Mouse (Mus musculus) forebrain, embryonic 14.5 days (tissue): ENCODE measurements around the gene Tmem178b. TPM values are rescaled to one million over a fixed set of nuclear protein-coding genes. Genes with fewer than 3 reads are reported as not detected.

Source experiments
- ATAC-seq: fragments of 200-750 bp; cut with Nextera tagmentation; 2 replicates; pipeline ENCODE4 v1.8.0; 2017; ENCODE audit warnings: mild to moderate bottlenecking, moderate library complexity
- DNase-seq: peaks from one replicate; pipeline ENCODE4 v3.0.0-alpha.2; 2015; ENCODE audit warnings: low spot score
- H3K27ac ChIP-seq: fragments of 300-500 bp; sonication (generic); 2 replicates; pipeline ENCODE4 v1.5.1; 2014; ENCODE audit warnings: low read depth, mild to moderate bottlenecking, control low read depth, low read length, moderate library complexity
- H3K27me3 ChIP-seq: fragments of 300-500 bp; sonication (generic); replicated peaks from 2 replicates; pipeline ENCODE4 v1.6.1; 2014; ENCODE audit warnings: low read length, control low read depth, mixed read lengths; ENCODE audit not compliant: control insufficient read depth, insufficient read depth
- H3K36me3 ChIP-seq: fragments of 300-500 bp; sonication (generic); 2 replicates; pipeline ENCODE4 v1.6.1; 2014; ENCODE audit warnings: low read length, control low read depth; ENCODE audit not compliant: control insufficient read depth, insufficient read depth
- H3K4me1 ChIP-seq: fragments of 300-500 bp; sonication (generic); 2 replicates; pipeline ENCODE4 v1.6.1; 2014; ENCODE audit warnings: antibody characterized with exemption, low read length, control low read depth; ENCODE audit not compliant: control insufficient read depth, insufficient read depth
- H3K4me2 ChIP-seq: fragments of 300-500 bp; sonication (generic); 2 replicates; pipeline ENCODE4 v1.6.1; 2014; ENCODE audit warnings: mild to moderate bottlenecking, control low read depth, low read length
- H3K4me3 ChIP-seq: fragments of 300-500 bp; sonication (generic); 2 replicates; pipeline ENCODE4 v1.5.1; 2014; ENCODE audit warnings: low read depth, low read length, control low read depth
- H3K9ac ChIP-seq: fragments of 300-500 bp; sonication (generic); 2 replicates; pipeline ENCODE4 v1.6.1; 2014; ENCODE audit warnings: mild to moderate bottlenecking, low read length, control low read depth, moderate library complexity
- H3K9me3 ChIP-seq: fragments of 300-500 bp; sonication (generic); replicated peaks from 2 replicates; pipeline ENCODE4 v1.6.1; 2016; ENCODE audit warnings: low read length, control low read depth, mixed read lengths; ENCODE audit not compliant: control insufficient read depth
- WGBS: fragments of 180-500 bp; shearing (Covaris S2); extraction: QIAGEN DNeasy Blood & Tissue Kit; methylation state at CpG from one replicate; pipeline ENCODE4 v1.1.7; 2014; 5-methylcytosine and 5-hydroxymethylcytosine counted together
- polyA plus RNA-seq: library from polyadenylated mRNA; unstranded; fragments of >200 nt; fragmentation: Nextera tagmentation; extraction: Ambion mirVana; gene quantifications from 2 replicates; pipeline ENCODE4 v1.2.1, GENCODE M21; 2014

Gene Tmem178b
- polyA plus RNA-seq, 1 experiment from 2014 or later: 18.5 TPM

- Histone ChIP-seq H3K4me2 (no peak overlapping the region), H3K9me3 (no peaks in the 10 kb centered on the region), H3K4me3 (no peak overlapping the region), H3K27me3 (no peaks in the 10 kb centered on the region), H3K9ac (no peak overlapping the region), H3K4me1 (no peaks in the 10 kb centered on the region), H3K36me3 (no peaks in the 10 kb centered on the region), H3K27ac (no peak overlapping the region)
- DNase-seq: peak; percentile 34
- 26% methylated on average over 1 of the region's 1 CpGs for WGBS
- no peak for ATAC-seq
Measured at GRCm38 (mm10) chr6:40076089-40076488, 203.0 kb downstream of the Tmem178b start.

GRCm38 (mm10) chr6:40076670-40077313, 203.7 kb downstream of the Tmem178b start:
- ATAC-seq (no peak), DNase-seq (no peak)
- no peaks in the 10 kb centered on the region for H3K4me1 ChIP-seq
- H3K27me3 ChIP-seq: no peaks in the 10 kb centered on the region
- no peak overlapping the region for H3K27ac ChIP-seq
- H3K4me3 ChIP-seq: no peak overlapping the region
- no peaks in the 10 kb centered on the region for H3K9me3 ChIP-seq
- no peak overlapping the region for H3K9ac ChIP-seq
- H3K4me2 ChIP-seq: no peak overlapping the region
- WGBS: 84% methylated on average over 5 of the region's 5 CpGs
- H3K36me3 ChIP-seq: no peaks in the 10 kb centered on the region

- H3K4me1 ChIP-seq: no peaks in the 10 kb centered on the region
- DNase-seq (no peak), ATAC-seq (no peak)
- no peak overlapping the region for H3K4me3 ChIP-seq
- H3K4me2 ChIP-seq: no peak overlapping the region
- no peak overlapping the region for H3K27ac ChIP-seq
- no peaks in the 10 kb centered on the region for H3K9me3 ChIP-seq
- no peak overlapping the region for H3K9ac ChIP-seq
- 89% methylated on average over 3 of the region's 3 CpGs for WGBS
- H3K27me3 ChIP-seq: no peaks in the 10 kb centered on the region
- no peaks in the 10 kb centered on the region for H3K36me3 ChIP-seq
Measured at GRCm38 (mm10) chr6:40078353-40078752, 205.3 kb downstream of the Tmem178b start.

- no peak overlapping the region for H3K27ac ChIP-seq
- H3K4me3 ChIP-seq: no peak overlapping the region
- no peak overlapping the region for H3K9ac ChIP-seq
- H3K27me3 ChIP-seq: no peaks in the 10 kb centered on the region
- no peak for ATAC-seq
- no peak for DNase-seq
- H3K4me1 ChIP-seq: no peaks in the 10 kb centered on the region
- H3K36me3 ChIP-seq: no peaks in the 10 kb centered on the region
- WGBS: 94% methylated on average over 3 of the region's 3 CpGs
- H3K9me3 ChIP-seq: no peaks in the 10 kb centered on the region
- H3K4me2 ChIP-seq: no peak overlapping the region
Measured at GRCm38 (mm10) chr6:40083726-40084125, 210.7 kb downstream of the Tmem178b start.

GRCm38 (mm10) chr6:40091250-40091651, 218.2 kb downstream of the Tmem178b start:
- WGBS: 15% methylated on average over 5 of the region's 5 CpGs

GRCm38 (mm10) chr6:40098498-40098897, 225.4 kb downstream of the Tmem178b start:
- no peaks in the 10 kb centered on the region for H3K27me3 ChIP-seq
- H3K4me1 ChIP-seq: peaks cover 11% of the 10 kb centered on the region
- DNase-seq: no peak
- no peak overlapping the region for H3K9ac ChIP-seq
- H3K27ac ChIP-seq: no peak overlapping the region
- H3K4me2 ChIP-seq: no peak overlapping the region
- ATAC-seq: no peak
- H3K9me3 ChIP-seq: no peaks in the 10 kb centered on the region
- no peak overlapping the region for H3K4me3 ChIP-seq
- no peaks in the 10 kb centered on the region for H3K36me3 ChIP-seq
- 85% methylated on average over 2 of the region's 2 CpGs for WGBS

More at GRCm38 (mm10) chr6:40091250-40091651, 218.2 kb downstream of the Tmem178b start:
- H3K4me2 ChIP-seq: no peak overlapping the region
- peak overlapping the region; percentile 40; the same call in 1 of the 2 replicates for H3K27ac ChIP-seq
- no peaks in the 10 kb centered on the region for H3K9me3 ChIP-seq
- ATAC-seq: peak; percentile 62; the same call in 1 of the 2 replicates
- DNase-seq: peak; percentile 56
- no peaks in the 10 kb centered on the region for H3K36me3 ChIP-seq
- no peak overlapping the region for H3K9ac ChIP-seq
- H3K4me1 ChIP-seq: peaks cover 7% of the 10 kb centered on the region
- H3K27me3 ChIP-seq: no peaks in the 10 kb centered on the region
- no peak overlapping the region for H3K4me3 ChIP-seq

GRCm38 (mm10) chr6:40101785-40102184, 228.7 kb downstream of the Tmem178b start:
- H3K27me3 ChIP-seq: no peaks in the 10 kb centered on the region
- ATAC-seq (no peak), DNase-seq (no peak)
- H3K4me3 ChIP-seq: no peak overlapping the region
- no peaks in the 10 kb centered on the region for H3K9me3 ChIP-seq
- no peak overlapping the region for H3K9ac ChIP-seq
- H3K4me1 ChIP-seq: peaks cover 22% of the 10 kb centered on the region
- WGBS: 88% methylated on average over 4 of the region's 4 CpGs
- no peak overlapping the region for H3K27ac ChIP-seq
- no peaks in the 10 kb centered on the region for H3K36me3 ChIP-seq
- no peak overlapping the region for H3K4me2 ChIP-seq

- Histone ChIP-seq H3K27me3 (no peaks in the 10 kb centered on the region), H3K9me3 (no peaks in the 10 kb centered on the region), H3K27ac (peak overlapping the region; percentile 63; the same call in 1 of the 2 replicates), H3K36me3 (no peaks in the 10 kb centered on the region), H3K4me3 (no peak overlapping the region), H3K9ac (no peak overlapping the region), H3K4me2 (no peak overlapping the region), H3K4me1 (peaks cover 22% of the 10 kb centered on the region)
- peak; percentile 79 for DNase-seq
- peak; percentile 65; the same call in 1 of the 2 replicates for ATAC-seq
- 19% methylated on average over 4 of the region's 4 CpGs for WGBS
Measured at GRCm38 (mm10) chr6:40102863-40103262, 229.8 kb downstream of the Tmem178b start.

- Histone ChIP-seq H3K4me3 (no peak overlapping the region), H3K27me3 (no peaks in the 10 kb centered on the region), H3K4me1 (no peaks in the 10 kb centered on the region), H3K27ac (no peak overlapping the region), H3K4me2 (no peak overlapping the region), H3K9ac (no peak overlapping the region), H3K36me3 (no peaks in the 10 kb centered on the region), H3K9me3 (no peaks in the 10 kb centered on the region)
- WGBS: 90% methylated on average over 5 of the region's 5 CpGs
- DNase-seq: no peak
- ATAC-seq: no peak
Measured at GRCm38 (mm10) chr6:40110029-40110428, 237.0 kb downstream of the Tmem178b start.
